Mouse (Mus musculus): ENCODE measurements around the gene Ifih1. TPM values are rescaled to one million over a fixed set of nuclear protein-coding genes. Genes with fewer than 3 reads are reported as not detected.
A peak's percentile ranks its signal among the peaks of the same experiment; 100 is the strongest.

The Ifih1 gene
- 4.0 and 4.8 TPM in 2 replicates for polyA plus RNA-seq (2012; rRNA removed)

DNA sequence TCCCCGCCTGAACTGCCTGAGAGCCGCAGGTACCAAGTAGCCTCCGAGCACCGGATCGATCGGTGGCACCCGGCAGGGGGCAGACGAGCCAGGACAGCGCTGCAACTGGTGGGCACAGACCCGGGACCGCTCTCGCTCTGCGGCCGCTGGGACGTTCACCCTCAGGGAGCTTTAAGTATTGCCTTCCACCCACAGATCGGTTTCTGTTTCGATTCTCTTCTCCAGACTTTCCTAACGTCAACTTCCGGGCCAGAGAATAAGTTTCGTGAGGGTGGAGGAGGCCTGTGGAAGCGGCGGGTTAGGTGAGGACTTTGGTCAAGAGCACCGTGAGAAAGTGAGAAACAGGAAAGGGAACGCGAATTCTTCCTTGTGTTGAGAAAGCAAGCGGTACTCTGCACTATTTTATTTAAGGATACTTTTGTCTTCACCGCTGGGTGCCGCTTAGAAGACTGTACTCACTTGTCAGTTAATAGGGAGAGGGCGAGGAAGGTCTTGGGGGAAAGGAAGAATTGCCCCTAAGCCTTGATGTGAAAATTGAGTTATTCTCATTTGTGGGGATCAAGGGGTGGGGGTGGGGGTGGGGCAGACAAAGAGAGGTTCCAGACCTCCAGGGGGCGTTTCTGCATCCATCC, at the start of gene Ifih1:
Gene Ifih1 (minus strand): TSS at position 242 of the 632 bp plus-strand sequence.
- no peaks in the 10 kb centered on the region for H3K4me1 ChIP-seq (ENCODE audit: control insufficient read depth, insufficient read depth, insufficient read length)
- no peaks in the 10 kb centered on the region for H3K27me3 ChIP-seq (ENCODE audit: control insufficient read depth, insufficient read depth, low read length)
- WGBS, result 2% methylated on average over 30 of the region's 30 CpGs
- H3K27ac ChIP-seq (ENCODE audit: insufficient read depth, low read length), result peak within 1 kb of the TSS; percentile 59
- peak; percentile 63 to 73 for DNase-seq (ENCODE audit: low read depth in 1 of 2, low spot score in 2 of 2)
- H3K4me3 ChIP-seq (ENCODE audit: extremely low read depth, insufficient read depth, insufficient read length), result peak within 1 kb of the TSS; percentile 58
- no peaks in the 10 kb centered on the region for H3K36me3 ChIP-seq (ENCODE audit: control insufficient read depth, insufficient read depth, low read length)
- TF ChIP-seq POLR2A (IDR thresholded peaks at IDR 0.05; ENCODE audit: low read depth, low read length) (no peak), CTCF (IDR thresholded peaks at IDR 0.05; ENCODE audit: extremely low read depth, insufficient read depth, insufficient read length, insufficient replicate concordance) (peak; percentile 63)

DNA sequence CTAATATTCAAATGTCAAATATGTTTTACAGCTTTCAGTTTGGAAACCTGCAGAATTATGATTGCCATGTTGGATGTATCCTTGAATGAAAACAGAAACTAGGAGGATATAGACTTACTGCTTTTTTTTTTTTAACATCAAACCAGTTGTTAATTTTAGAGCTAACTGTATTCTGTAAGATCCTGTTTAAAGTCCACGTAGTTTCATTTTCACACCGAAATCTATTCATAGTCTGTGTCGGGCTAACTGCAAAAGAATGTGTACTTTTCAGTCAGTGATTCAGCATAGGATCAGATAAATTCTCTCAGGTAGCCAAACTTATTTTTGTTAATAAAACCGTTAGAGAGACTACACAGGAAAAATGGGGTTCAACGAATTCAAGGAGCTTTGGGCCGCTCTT, 39.9 kb upstream of the Ifih1 start:
- H3K4me1 ChIP-seq (ENCODE audit: control insufficient read depth, insufficient read depth, insufficient read length), result peaks cover 4% of the 10 kb centered on the region; the same call in 1 of the 2 replicates
- H3K27ac ChIP-seq (ENCODE audit: insufficient read depth, low read length), result no peak overlapping the region
- no peak for DNase-seq (ENCODE audit: low read depth in 1 of 2, low spot score in 2 of 2)
- H3K4me3 ChIP-seq (ENCODE audit: extremely low read depth, insufficient read depth, insufficient read length), result no peak overlapping the region; the same call in 1 of the 2 replicates
- H3K36me3 ChIP-seq (ENCODE audit: control insufficient read depth, insufficient read depth, low read length), result no peaks in the 10 kb centered on the region
- 23% methylated on average over 6 of the region's 6 CpGs for WGBS
- TF ChIP-seq CTCF (IDR thresholded peaks at IDR 0.05; ENCODE audit: extremely low read depth, insufficient read depth, insufficient read length, insufficient replicate concordance) (no peak), POLR2A (IDR thresholded peaks at IDR 0.05; ENCODE audit: low read depth, low read length) (no peak)
- H3K27me3 ChIP-seq (ENCODE audit: control insufficient read depth, insufficient read depth, low read length), result no peaks in the 10 kb centered on the region

DNA sequence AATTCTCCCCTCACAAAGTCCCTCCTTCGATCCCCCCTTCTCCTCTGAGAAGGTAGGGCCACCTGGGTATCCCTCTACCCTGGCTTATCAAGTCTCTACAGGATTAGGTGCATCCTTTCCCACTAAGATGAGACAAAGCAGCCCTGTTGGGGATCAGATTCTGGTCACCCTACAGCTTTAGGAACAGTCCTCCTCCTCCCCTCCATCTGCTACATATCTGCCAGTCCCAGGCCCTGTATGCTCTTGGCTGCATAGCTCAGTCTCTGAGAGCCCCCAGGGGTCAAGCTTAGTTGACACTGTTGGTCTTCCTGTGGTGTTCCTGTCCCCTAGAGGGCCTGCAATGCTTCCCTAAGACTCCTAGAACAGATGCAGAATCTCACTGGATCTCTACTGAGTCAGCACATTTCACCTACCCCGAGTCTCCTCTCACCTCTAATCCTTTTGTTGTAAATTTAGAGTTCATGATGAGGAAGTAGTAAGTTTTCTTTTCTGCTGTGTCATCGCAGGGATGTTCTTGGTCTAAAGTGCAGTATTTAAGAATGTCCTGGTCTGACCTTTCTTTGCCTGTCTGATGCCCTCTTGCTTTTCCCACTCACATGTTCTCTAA, 39.0 kb upstream of the Ifih1 start:
- Histone ChIP-seq H3K4me1 (ENCODE audit: control insufficient read depth, insufficient read depth, insufficient read length) (peaks cover 7% of the 10 kb centered on the region; the same call in 1 of the 2 replicates), H3K27me3 (ENCODE audit: control insufficient read depth, insufficient read depth, low read length) (no peaks in the 10 kb centered on the region), H3K36me3 (ENCODE audit: control insufficient read depth, insufficient read depth, low read length) (no peaks in the 10 kb centered on the region), H3K4me3 (ENCODE audit: extremely low read depth, insufficient read depth, insufficient read length) (no peak overlapping the region), H3K27ac (ENCODE audit: insufficient read depth, low read length) (no peak overlapping the region)
- no peak for DNase-seq (ENCODE audit: low read depth in 1 of 2, low spot score in 2 of 2)
- WGBS, result 36% methylated on average over 3 of the region's 3 CpGs
- TF ChIP-seq CTCF (IDR thresholded peaks at IDR 0.05; ENCODE audit: extremely low read depth, insufficient read depth, insufficient read length, insufficient replicate concordance) (no peak), POLR2A (IDR thresholded peaks at IDR 0.05; ENCODE audit: low read depth, low read length) (no peak)

DNA sequence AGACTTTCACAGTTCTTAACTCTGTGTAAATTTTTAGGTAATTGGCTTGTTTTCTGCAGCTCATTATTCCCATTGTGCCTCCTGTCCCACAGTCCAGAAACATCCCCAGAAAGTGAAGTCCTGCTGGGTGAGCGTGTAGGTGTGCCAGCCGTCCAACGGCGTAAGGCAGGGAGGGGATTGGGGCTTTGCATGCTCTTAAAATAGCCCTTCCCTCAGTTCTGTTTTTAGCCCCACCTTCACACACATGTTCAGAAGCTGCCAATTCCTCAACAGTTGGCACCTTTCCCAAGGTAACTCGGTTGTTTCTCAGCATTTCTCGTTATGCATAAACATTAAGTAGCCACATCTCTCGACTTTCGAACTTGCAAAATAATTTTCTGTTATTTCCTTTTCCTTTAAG, 35.6 kb upstream of the Ifih1 start:
- TF ChIP-seq CTCF (IDR thresholded peaks at IDR 0.05; ENCODE audit: extremely low read depth, insufficient read depth, insufficient read length, insufficient replicate concordance), result no peak
- no peak for TF ChIP-seq POLR2A (IDR thresholded peaks at IDR 0.05; ENCODE audit: low read depth, low read length)
- H3K27me3 ChIP-seq (ENCODE audit: control insufficient read depth, insufficient read depth, low read length), result no peaks in the 10 kb centered on the region
- no peaks in the 10 kb centered on the region for H3K36me3 ChIP-seq (ENCODE audit: control insufficient read depth, insufficient read depth, low read length)
- 55% methylated on average over 8 of the region's 8 CpGs for WGBS
- peaks cover 7% of the 10 kb centered on the region; the same call in 1 of the 2 replicates for H3K4me1 ChIP-seq (ENCODE audit: control insufficient read depth, insufficient read depth, insufficient read length)
- no peak for DNase-seq (ENCODE audit: low read depth in 1 of 2, low spot score in 2 of 2)
- no peak overlapping the region for H3K4me3 ChIP-seq (ENCODE audit: extremely low read depth, insufficient read depth, insufficient read length)
- H3K27ac ChIP-seq (ENCODE audit: insufficient read depth, low read length), result no peak overlapping the region

DNA sequence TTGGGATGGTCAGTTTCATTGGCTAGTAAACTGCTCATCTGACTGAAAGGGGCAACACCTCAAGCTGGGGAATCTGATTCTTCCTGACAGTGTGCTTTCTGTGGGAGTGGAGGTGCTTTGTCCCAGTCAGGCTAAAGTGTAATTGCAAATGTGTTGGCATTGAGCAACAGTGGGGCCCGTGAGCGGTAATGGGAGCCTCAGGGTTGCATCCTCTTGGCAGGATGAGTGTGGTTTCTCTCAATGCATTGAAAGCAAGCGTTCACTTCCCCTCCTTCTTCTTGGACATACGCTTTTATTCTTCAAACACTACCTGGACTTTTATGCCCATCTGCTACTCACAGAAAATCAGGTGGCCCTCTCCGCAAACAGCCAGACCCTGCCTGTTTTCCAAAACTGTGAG, 26.7 kb upstream of the Ifih1 start:
- Histone ChIP-seq H3K4me3 (ENCODE audit: extremely low read depth, insufficient read depth, insufficient read length) (no peak overlapping the region), H3K4me1 (ENCODE audit: control insufficient read depth, insufficient read depth, insufficient read length) (no peaks in the 10 kb centered on the region), H3K27me3 (ENCODE audit: control insufficient read depth, insufficient read depth, low read length) (no peaks in the 10 kb centered on the region), H3K36me3 (ENCODE audit: control insufficient read depth, insufficient read depth, low read length) (no peaks in the 10 kb centered on the region), H3K27ac (ENCODE audit: insufficient read depth, low read length) (no peak overlapping the region)
- TF ChIP-seq POLR2A (IDR thresholded peaks at IDR 0.05; ENCODE audit: low read depth, low read length) (no peak), CTCF (IDR thresholded peaks at IDR 0.05; ENCODE audit: extremely low read depth, insufficient read depth, insufficient read length, insufficient replicate concordance) (no peak)
- no peak for DNase-seq (ENCODE audit: low read depth in 1 of 2, low spot score in 2 of 2)
- 75% methylated on average over 5 of the region's 5 CpGs for WGBS

DNA sequence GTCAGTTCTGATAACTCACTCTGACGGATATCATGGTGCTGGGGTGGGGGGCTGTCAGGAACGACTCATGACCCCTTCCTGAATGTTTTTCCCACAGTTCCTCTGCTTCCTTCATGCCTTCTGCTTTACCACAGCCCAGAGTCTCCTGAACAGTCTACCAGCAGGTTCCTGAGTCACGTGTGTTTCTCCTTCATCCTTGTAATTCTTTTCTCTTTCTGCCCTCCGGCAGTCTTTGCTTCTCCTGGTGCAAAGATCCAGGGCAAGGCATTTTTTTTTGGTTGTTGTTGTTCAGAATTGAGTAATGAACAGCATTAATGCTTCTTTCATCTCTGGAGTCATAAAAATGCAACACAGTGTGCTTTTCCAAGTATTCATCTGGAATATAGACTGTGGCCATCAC, 24.7 kb upstream of the Ifih1 start:
- Histone ChIP-seq H3K27ac (ENCODE audit: insufficient read depth, low read length) (no peak overlapping the region), H3K4me1 (ENCODE audit: control insufficient read depth, insufficient read depth, insufficient read length) (no peaks in the 10 kb centered on the region), H3K4me3 (ENCODE audit: extremely low read depth, insufficient read depth, insufficient read length) (no peak overlapping the region), H3K27me3 (ENCODE audit: control insufficient read depth, insufficient read depth, low read length) (no peaks in the 10 kb centered on the region), H3K36me3 (ENCODE audit: control insufficient read depth, insufficient read depth, low read length) (no peaks in the 10 kb centered on the region)
- no peak for DNase-seq (ENCODE audit: low read depth in 1 of 2, low spot score in 2 of 2)
- no peak for TF ChIP-seq POLR2A (IDR thresholded peaks at IDR 0.05; ENCODE audit: low read depth, low read length)
- TF ChIP-seq CTCF (IDR thresholded peaks at IDR 0.05; ENCODE audit: extremely low read depth, insufficient read depth, insufficient read length, insufficient replicate concordance), result no peak
- 80% methylated on average over 4 of the region's 4 CpGs for WGBS

DNA sequence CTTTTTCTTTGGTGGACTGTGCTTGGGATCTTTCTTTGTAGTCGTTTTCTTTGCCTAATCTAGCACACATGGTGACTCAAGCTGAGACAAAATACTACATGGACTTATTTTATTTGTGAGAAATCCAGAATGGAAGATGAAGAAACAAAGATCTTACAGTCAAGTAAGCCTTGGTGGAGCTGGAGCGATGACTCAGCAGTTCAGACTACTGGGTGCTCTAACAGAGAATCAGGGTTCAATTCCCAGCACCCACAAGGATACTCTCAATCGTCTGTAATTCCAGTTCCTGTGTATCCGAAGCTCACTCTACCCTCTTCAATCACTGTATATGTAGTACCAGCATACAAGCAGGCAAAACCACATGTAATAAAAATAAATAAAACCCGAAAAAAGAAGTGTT, 24.2 kb upstream of the Ifih1 start:
- Histone ChIP-seq H3K36me3 (ENCODE audit: control insufficient read depth, insufficient read depth, low read length) (no peaks in the 10 kb centered on the region), H3K4me1 (ENCODE audit: control insufficient read depth, insufficient read depth, insufficient read length) (no peaks in the 10 kb centered on the region), H3K27ac (ENCODE audit: insufficient read depth, low read length) (no peak overlapping the region), H3K4me3 (ENCODE audit: extremely low read depth, insufficient read depth, insufficient read length) (no peak overlapping the region), H3K27me3 (ENCODE audit: control insufficient read depth, insufficient read depth, low read length) (no peaks in the 10 kb centered on the region)
- no peak for DNase-seq (ENCODE audit: low read depth in 1 of 2, low spot score in 2 of 2)
- TF ChIP-seq POLR2A (IDR thresholded peaks at IDR 0.05; ENCODE audit: low read depth, low read length) (no peak), CTCF (IDR thresholded peaks at IDR 0.05; ENCODE audit: extremely low read depth, insufficient read depth, insufficient read length, insufficient replicate concordance) (no peak)
- WGBS, result 83% methylated on average over 5 of the region's 5 CpGs
